Mouse (Mus musculus) embryonic fibroblast, embryonic 13.5 days (primary cell): Measurements from ENCODE around the gene Gm26602.

ENCODE experiments used
- CTCF ChIP-seq: IDR thresholded peaks from 2 replicates; pipeline ENCODE4 v1.5.1; 2011; ENCODE audit warnings: mild to moderate bottlenecking, control low read depth, low read length, moderate library complexity, borderline replicate concordance; ENCODE audit not compliant: insufficient read depth
- POLR2A ChIP-seq: IDR thresholded peaks from 2 replicates; pipeline ENCODE4 v1.6.1; 2011; ENCODE audit warnings: low read depth, mild to moderate bottlenecking, control low read depth, low read length, moderate library complexity

DNA sequence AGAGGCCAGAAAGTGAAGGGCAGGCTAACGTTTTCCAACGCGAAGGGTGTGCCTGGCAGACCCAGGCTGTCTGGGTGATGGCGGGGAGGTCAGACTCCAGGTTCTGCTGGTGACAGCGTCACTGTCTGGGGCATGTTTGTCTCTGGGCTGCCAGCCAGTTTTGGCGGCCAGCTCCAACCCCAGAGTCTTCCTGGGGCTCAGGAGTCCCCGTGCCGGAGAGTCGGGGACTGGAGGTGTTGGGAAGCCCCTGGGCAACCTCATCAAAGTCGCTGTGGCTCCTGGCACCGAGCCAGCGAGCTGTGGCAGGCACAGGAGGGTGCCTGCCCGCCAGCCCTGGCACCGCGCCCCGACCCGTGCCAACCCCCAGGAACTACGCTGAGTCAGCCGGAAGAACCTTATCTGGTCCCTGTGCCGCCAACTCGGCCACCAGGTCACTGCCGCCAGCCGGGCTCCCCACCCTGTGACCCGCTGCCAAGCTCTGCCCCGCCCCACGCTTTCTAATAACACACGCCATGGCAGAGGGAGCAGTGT lies 26.3 kb downstream of the Gm26602 start:
- TF ChIP-seq POLR2A (no peak), CTCF (no peak)
